Mouse (Mus musculus) heart, adult 18-20 months (tissue): ENCODE results near the gene Hectd4. TPM values are rescaled to one million over a fixed set of nuclear protein-coding genes. Genes with fewer than 3 reads are reported as not detected.
"Not testable (repeated sequence)": the region's sequence is repeated elsewhere in the genome, so short reads cannot be mapped to it uniquely, and the experiment has no call there.

Experiments used
- DNase-seq, 2 experiments: peaks; one replicate each; pipeline ENCODE4 v3.0.0; 2021 to 2022; ENCODE audit warnings: mixed read lengths in 1 of 2
- total RNA-seq, 2 experiments: library from RNA; stranded (reverse); gene quantifications; 2 replicates each; pipeline ENCODE4 v1.2.3; 2021

Hectd4 gene
- total RNA-seq, 2 experiments from 2014 or later = 23.2 to 23.4 TPM

GRCm38 (mm10) chr5:121206540-121206939, 13.5 kb upstream of the Hectd4 start:
- DNase-seq = no peak

GRCm38 (mm10) chr5:121206984-121207383, 13.0 kb upstream of the Hectd4 start:
- no peak for DNase-seq

GRCm38 (mm10) chr5:121209755-121210600, 10.0 kb upstream of the Hectd4 start:
- DNase-seq = no peak

- DNase-seq = no peak
These were observed 9.5 kb upstream of the Hectd4 start for GRCm38 (mm10) chr5:121210601-121210924.

GRCm38 (mm10) chr5:121212108-121212507, 7.9 kb upstream of the Hectd4 start:
- no peak for DNase-seq

- DNase-seq = no peak
These were observed 5.3 kb upstream of the Hectd4 start for GRCm38 (mm10) chr5:121214707-121215106.

GRCm38 (mm10) chr5:121215380-121216125, 4.5 kb upstream of the Hectd4 start:
- DNase-seq = peak; percentile 41 to 80

GRCm38 (mm10) chr5:121216126-121216446, 3.9 kb upstream of the Hectd4 start:
- DNase-seq = peak in 1 of 2 experiments; percentile 16

GRCm38 (mm10) chr5:121216584-121217312, 3.3 kb upstream of the Hectd4 start:
- DNase-seq = not testable (repeated sequence)

- DNase-seq = no peak
These were observed 2.7 kb upstream of the Hectd4 start for GRCm38 (mm10) chr5:121217313-121217634.

- DNase-seq = no peak
These were observed 829 bp upstream of the Hectd4 start for GRCm38 (mm10) chr5:121219190-121219589.

GRCm38 (mm10) chr5:121220732-121221301, 798 bp downstream of the Hectd4 start:
- DNase-seq = peak; percentile 18 to 56

- no peak for DNase-seq
These were observed 1.4 kb downstream of the Hectd4 start for GRCm38 (mm10) chr5:121221328-121221850.

- not testable (repeated sequence) for DNase-seq
These were observed 4.0 kb downstream of the Hectd4 start for GRCm38 (mm10) chr5:121224020-121224419.

- no peak for DNase-seq
These were observed 4.8 kb downstream of the Hectd4 start for GRCm38 (mm10) chr5:121224856-121225255.

- DNase-seq = no peak
These were observed 5.8 kb downstream of the Hectd4 start for GRCm38 (mm10) chr5:121225854-121226253.

- DNase-seq = no peak
These were observed 6.4 kb downstream of the Hectd4 start for GRCm38 (mm10) chr5:121226406-121226805.

GRCm38 (mm10) chr5:121226845-121227244, 6.8 kb downstream of the Hectd4 start:
- DNase-seq = no peak

GRCm38 (mm10) chr5:121227330-121227729, 7.3 kb downstream of the Hectd4 start:
- not testable (repeated sequence) for DNase-seq

- DNase-seq = no peak
These were observed 9.2 kb downstream of the Hectd4 start for GRCm38 (mm10) chr5:121229182-121229581.

GRCm38 (mm10) chr5:121230811-121231210, 10.8 kb downstream of the Hectd4 start:
- no peak for DNase-seq

GRCm38 (mm10) chr5:121232789-121233188, 12.8 kb downstream of the Hectd4 start:
- no peak for DNase-seq
